Mouse (Mus musculus): ENCODE measurements at regions not wholly inside any gene's neighbourhood (a gene's known extent, or its start where the extent isn't known, plus 50 kb on each side); places are given as distances from the start of the nearest gene placed in this dataset.

- TF ChIP-seq CTCF (IDR thresholded peaks at IDR 0.05; ENCODE audit: low read depth): no peak
- no peak for TF ChIP-seq EP300 (IDR thresholded peaks at IDR 0.05; ENCODE audit: low read depth)
Observed at GRCm38 (mm10) chr10:17202556-17203415, 520.2 kb upstream of the Cited2 start.

Data from liver, postnatal 0 days (tissue).